Mouse (Mus musculus): ENCODE measurements around the gene Dnah12.
A peak's percentile ranks its signal among the peaks of the same experiment; 100 is the strongest.
"Not testable (repeated sequence)": the region's sequence is repeated elsewhere in the genome, so short reads cannot be mapped to it uniquely, and the experiment has no call there.

Gene Dnah12

GRCm38 (mm10) chr14:26692974-26693373 is at the start of gene Dnah12:
Gene Dnah12 (plus strand): TSS chr14:26693274.
- DNase-seq, result no peak

- peak in 1 of 2 experiments; percentile 17 for DNase-seq
These were observed 47.0 kb upstream of the Dnah12 start for GRCm38 (mm10) chr14:26645989-26646650.

GRCm38 (mm10) chr14:26647811-26648210 is 45.3 kb upstream of the Dnah12 start:
- DNase-seq, result no peak

GRCm38 (mm10) chr14:26651901-26652300 is 41.2 kb upstream of the Dnah12 start:
- DNase-seq, result peak in 1 of 2 experiments; percentile 18

- no peak for DNase-seq
These were observed 34.9 kb upstream of the Dnah12 start for GRCm38 (mm10) chr14:26658178-26658577.

GRCm38 (mm10) chr14:26660233-26660632 is 32.8 kb upstream of the Dnah12 start:
- no peak for DNase-seq

- no peak for DNase-seq
These were observed 31.1 kb upstream of the Dnah12 start for GRCm38 (mm10) chr14:26662016-26662415.

- DNase-seq, result no peak
These were observed 30.6 kb upstream of the Dnah12 start for GRCm38 (mm10) chr14:26662488-26662887.

- no peak for DNase-seq
These were observed 29.2 kb upstream of the Dnah12 start for GRCm38 (mm10) chr14:26663851-26664250.

- no peak for DNase-seq
These were observed 25.1 kb upstream of the Dnah12 start for GRCm38 (mm10) chr14:26667991-26668370.

GRCm38 (mm10) chr14:26668371-26669291 is 24.4 kb upstream of the Dnah12 start:
- peak; percentile 14 to 62 for DNase-seq

GRCm38 (mm10) chr14:26669292-26670073 is 23.6 kb upstream of the Dnah12 start, which contains the start of gene Pde12:
Gene Pde12 (minus strand): TSS chr14:26669883.
- DNase-seq, result peak; percentile 87 to 90

- DNase-seq, result no peak
These were observed 22.1 kb upstream of the Dnah12 start for GRCm38 (mm10) chr14:26670964-26671363.

GRCm38 (mm10) chr14:26671870-26672615 is 21.0 kb upstream of the Dnah12 start:
- not testable (repeated sequence) for DNase-seq

GRCm38 (mm10) chr14:26674476-26675169 is 18.5 kb upstream of the Dnah12 start:
- DNase-seq, result not testable (repeated sequence)

GRCm38 (mm10) chr14:26675371-26675770 is 17.7 kb upstream of the Dnah12 start:
- DNase-seq, result peak; percentile 26 to 54

- DNase-seq, result no peak
These were observed 17.3 kb upstream of the Dnah12 start for GRCm38 (mm10) chr14:26675791-26676190.

GRCm38 (mm10) chr14:26690727-26691126 is 2.3 kb upstream of the Dnah12 start:
- DNase-seq, result no peak

- DNase-seq, result no peak
These were observed 1.7 kb upstream of the Dnah12 start for GRCm38 (mm10) chr14:26691363-26691762.

GRCm38 (mm10) chr14:26697912-26698311 is 4.8 kb downstream of the Dnah12 start:
- DNase-seq, result peak; percentile 5 to 10

- not testable (repeated sequence) for DNase-seq
These were observed 12.2 kb downstream of the Dnah12 start for GRCm38 (mm10) chr14:26705246-26705645.

Data from cerebellum, postnatal 14 days (tissue).